Mouse (Mus musculus) C2C12 (cell line): ENCODE measurements around the gene Fgr.

Experiments
- CTCF ChIP-seq: IDR thresholded peaks from one replicate; pipeline ENCODE4 v1.5.1; 2011; ENCODE audit not compliant: control insufficient read depth, insufficient read depth, insufficient read length
- MAX ChIP-seq: IDR thresholded peaks from one replicate; pipeline ENCODE4 v1.6.1; 2011; ENCODE audit warnings: mild to moderate bottlenecking, control low read depth
- USF1 ChIP-seq: IDR thresholded peaks from one replicate; pipeline ENCODE4 v1.6.1; 2011; ENCODE audit warnings: low read depth, mild to moderate bottlenecking, control low read depth, moderate library complexity

- TF ChIP-seq CTCF, result no peak
- no peak for TF ChIP-seq MAX
- no peak for TF ChIP-seq USF1
These were observed 50.5 kb downstream of the Fgr start for GRCm38 (mm10) chr4:133024404-133024803.
